Mouse (Mus musculus) megakaryocyte, embryonic 14.5 days (primary cell): Measurements from ENCODE around the gene Tcp1.

Experiments
- FLI1 ChIP-seq: IDR thresholded peaks from 2 replicates; pipeline ENCODE4 v1.6.1; 2012; ENCODE audit warnings: low read length, inconsistent platforms, mixed read lengths
- GATA1 ChIP-seq: IDR thresholded peaks from 3 replicates; pipeline ENCODE4 v1.6.1; 2012; ENCODE audit warnings: mixed read lengths, low read length, inconsistent platforms, borderline replicate concordance

GRCm38 (mm10) chr17:12941543-12942260, 26.2 kb downstream of the Tcp1 start:
- TF ChIP-seq FLI1 (no peak), GATA1 (no peak)
